Mouse (Mus musculus): ENCODE results near the gene Lancl3.

GRCm38 (mm10) chrX:9200380-9200917, 747 bp downstream of the Lancl3 start:
- no peak for TF ChIP-seq POLR2A (IDR thresholded peaks at IDR 0.05; ENCODE audit: borderline replicate concordance, control insufficient read depth, low read depth, low read length)
- TF ChIP-seq CTCF (IDR thresholded peaks at IDR 0.05; ENCODE audit: control insufficient read depth, insufficient read depth, low read length): no peak

Measured in bone marrow, adult 2 months (tissue).